Mouse (Mus musculus) urinary bladder, postnatal 14 days (tissue): ENCODE data around the gene Gabrb3.

ENCODE experiments used
- DNase-seq: peaks from one replicate; pipeline ENCODE4 v3.0.0; 2021; ENCODE audit warnings: low spot score

Gene Gabrb3

DNA sequence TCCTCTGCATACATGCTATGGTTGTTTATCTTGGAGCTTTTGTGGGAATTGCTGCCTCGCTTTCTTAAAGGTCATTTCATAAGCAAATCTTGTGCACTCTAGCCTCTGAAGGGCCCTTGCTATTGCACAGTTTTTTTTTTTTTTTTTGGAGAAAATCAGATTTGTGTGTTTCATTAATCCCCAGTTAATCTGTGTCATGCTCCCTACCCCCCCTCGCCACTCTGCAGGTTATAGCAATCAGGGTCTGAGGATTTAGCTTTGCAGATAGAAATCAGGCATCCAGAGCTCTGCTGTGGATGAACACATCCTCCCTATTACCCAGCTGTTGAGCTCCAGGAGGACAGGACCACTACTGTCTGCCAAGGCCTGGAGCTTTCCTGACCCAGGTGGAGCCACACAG, at the start of gene Gabrb3:
Gene Gabrb3 (plus strand): TSS at position 301 of the 400 bp plus-strand sequence.
- DNase-seq, result no peak

DNA sequence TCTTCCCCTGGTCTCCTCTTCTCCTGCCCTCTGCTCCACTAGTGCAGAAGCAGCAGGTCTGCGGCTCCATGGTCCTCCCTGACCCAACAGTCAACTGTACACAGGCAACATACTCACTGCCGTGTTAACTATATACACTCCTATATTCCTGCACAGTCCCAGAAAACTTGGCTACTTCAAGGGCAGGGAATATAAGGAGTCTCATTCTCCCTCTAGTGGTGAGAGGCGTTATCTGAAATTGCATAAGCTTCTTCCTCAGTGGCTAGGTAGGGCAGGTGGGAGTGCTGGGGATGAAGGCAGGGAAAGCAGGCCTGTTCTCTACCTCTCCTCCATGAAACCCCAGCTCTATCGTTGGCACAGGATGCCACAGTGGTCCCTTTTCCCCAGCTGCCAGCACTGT, 35.4 kb upstream of the Gabrb3 start:
- DNase-seq, result no peak

DNA sequence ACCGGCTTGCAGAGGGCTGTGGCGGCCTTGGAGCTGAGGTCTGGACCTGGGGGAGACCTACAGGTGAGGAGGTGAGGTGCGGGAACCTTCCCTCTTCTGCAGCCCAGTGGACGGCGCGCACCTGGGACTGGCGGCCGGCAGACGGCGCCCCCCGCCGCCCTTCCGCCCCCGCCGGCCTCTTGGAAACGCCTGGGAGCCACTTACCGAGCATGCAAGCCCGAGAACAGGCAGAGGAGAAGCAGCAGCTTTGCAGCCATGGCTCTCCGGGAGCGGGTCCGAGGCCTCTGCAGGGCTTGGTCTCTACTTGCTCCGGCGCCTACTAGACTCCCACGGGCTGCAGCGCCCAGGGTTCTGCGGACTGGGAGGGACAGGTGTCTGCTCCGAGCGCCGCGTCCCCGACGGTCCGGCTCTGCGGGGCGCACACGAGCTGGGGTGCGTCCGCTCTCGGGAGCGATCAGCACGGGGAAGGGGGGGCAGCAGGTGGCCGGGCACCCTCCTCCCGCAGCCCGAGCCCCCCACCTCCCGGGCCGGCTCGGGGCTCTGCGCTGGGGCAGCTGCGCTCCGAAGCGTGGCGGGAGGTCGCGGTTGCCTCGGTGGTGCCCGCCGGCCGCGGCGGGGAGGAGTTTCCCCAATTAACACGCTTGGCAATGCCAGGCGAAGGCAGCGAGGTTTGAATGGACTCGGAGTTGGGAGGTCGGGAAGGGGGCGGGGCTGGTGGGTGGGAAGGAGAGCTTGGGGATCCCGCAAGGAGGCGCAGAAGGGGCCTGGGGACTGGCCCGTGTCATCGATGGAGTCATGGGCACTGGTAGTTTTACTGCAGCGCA, 32.8 kb upstream of the Gabrb3 start, which contains the start of gene Gabrg3:
Gene Gabrg3 (minus strand): TSS at position 672 of the 824 bp plus-strand sequence.
- no peak for DNase-seq

DNA sequence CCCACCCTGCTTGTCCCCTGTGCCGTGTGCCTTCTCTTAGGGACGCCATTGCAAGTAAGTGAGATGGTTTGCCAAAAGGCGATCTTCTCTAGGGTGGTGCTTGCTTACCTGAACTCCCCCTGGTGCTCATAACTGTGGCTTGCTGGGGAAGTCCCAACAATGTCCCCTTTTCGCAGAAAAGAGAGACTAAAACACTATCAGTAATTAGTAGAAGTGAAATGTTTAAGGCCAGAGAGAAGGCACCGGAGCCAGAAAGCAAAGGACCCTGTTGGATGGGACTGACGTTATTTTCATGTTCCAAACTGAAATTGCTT, 32.2 kb upstream of the Gabrb3 start:
- DNase-seq, result no peak

DNA sequence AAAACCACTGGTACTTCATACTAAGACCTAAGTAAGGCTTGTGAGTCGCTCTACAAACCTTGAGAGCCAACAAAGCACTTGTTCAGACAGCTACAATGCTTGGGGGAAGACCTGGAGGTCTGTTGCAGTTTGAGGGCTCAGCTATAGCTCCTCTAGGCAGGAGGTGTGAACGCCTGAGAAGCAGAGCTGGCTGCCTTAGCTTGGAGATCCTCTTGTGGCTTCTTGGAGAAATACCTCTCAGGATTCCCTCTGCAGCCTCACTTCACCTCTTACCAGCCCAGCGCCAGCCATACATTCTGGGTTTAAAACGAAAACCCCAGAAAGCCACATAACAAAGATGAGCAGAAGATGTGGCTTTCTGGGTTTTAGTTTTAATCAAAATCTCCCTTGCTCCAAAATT, 29.4 kb upstream of the Gabrb3 start:
- DNase-seq, result no peak

DNA sequence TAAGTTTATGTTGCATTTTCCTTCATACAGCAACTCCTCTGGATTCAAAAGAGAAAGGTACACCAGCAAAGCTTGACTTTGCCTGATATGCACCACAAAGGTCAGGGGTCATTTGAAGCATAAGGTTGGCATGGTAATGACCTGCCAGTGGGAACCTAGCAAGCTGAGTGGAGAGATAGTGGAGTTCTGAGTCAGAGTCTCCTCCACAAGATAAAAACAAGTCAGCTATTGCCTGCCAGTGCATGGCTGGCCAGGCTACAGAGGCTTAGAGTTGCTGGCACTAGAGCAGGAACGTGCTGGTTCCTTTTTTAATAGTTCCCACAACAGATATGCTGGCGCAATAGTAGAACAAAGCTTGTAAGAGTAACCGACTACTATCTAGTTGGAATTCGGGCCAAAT, 25.9 kb upstream of the Gabrb3 start:
- DNase-seq, result no peak

DNA sequence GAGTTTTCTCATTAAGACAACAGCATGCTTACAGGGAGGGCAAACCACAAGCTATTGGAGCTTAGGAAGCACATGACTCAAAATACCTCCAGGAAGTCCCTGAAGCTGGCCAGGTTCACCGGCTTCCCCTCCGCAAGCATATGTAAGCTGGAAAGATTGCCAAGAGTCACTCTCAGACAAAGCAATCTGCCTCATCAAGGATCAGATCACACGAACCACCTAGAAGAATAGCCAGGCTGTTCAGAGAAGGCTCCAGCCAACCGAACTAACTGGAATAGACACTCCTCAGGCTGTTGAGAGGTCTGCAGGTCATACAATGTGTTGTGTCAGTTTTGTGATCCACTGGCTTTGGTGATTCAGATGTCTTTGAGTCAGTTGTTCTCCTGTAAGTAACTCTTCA, 8.3 kb upstream of the Gabrb3 start:
- no peak for DNase-seq

DNA sequence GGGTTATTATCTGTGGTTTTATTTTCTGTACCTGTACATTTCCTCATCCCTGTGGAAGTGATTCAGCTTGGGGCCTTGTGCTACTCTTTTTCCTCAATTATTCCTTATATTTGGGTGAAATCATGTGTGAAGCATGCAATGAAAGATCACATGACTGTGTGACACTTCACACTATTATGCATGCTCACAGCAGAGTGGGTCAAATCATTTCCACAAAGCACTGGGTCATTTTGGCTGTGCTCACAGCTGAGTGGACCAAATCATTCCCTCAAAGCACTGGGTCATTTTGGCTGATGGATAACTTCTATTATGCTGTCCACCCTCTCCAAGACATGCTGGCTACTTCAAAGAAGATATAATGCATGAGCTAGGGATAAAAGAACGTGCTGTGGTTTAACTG, 6.6 kb upstream of the Gabrb3 start:
- DNase-seq, result no peak

DNA sequence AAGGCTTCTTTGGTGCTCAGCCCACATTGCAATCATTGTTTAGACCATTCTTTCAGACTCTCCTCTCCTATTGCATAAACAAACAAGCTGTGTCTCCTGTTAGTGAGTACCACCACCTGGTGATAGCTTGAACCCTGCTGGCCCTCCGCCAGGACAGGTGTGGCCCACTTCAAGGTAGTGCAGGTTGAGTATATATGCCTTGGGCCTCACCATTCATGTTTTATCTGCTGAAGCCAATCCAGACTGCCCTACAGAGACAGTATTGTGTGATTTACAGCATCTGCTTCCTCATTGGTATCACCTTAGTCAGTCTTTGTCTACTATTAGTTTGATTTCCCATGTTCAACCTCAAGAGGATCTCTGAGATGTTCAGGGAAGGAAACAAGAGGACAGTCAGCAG, 1.6 kb downstream of the Gabrb3 start:
- no peak for DNase-seq

DNA sequence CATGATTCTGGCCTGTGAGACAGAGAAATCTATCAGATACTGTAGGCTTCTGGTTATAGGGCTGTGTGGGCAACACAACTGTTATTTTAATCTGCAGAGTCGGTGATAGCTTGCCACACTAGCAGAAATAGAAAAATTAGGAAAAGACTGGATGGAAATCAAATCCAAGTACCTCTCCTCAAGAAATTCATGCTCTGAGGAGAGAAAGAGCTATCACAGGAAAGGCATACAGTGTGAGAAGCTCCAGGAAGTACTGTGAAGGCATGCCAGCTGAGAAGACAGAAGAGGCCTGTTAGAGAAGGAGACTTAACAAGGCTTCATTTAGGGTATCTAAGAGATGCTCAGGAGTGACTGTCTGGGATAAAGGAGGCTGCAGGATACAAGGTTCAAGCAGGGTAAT, 3.2 kb downstream of the Gabrb3 start:
- DNase-seq, result no peak

DNA sequence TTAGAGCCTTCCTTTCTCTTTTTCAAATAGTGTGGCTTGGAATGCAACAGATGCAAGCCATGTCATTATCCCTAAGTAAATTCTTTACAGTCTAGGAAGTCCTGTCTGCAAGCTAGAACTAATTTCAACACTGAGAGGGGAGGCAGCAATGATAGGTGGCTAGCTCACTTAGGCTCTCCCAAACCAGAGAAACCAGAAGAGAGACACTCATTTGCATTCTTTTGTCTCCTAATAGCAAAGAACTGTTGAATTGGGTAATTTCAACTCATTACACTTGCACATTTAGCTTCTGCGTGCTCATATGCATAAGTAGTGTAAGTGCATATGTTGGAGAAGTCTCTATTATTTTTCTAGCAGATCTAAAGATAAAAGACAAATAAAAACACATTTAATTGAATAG, 28.7 kb downstream of the Gabrb3 start:
- DNase-seq, result no peak

DNA sequence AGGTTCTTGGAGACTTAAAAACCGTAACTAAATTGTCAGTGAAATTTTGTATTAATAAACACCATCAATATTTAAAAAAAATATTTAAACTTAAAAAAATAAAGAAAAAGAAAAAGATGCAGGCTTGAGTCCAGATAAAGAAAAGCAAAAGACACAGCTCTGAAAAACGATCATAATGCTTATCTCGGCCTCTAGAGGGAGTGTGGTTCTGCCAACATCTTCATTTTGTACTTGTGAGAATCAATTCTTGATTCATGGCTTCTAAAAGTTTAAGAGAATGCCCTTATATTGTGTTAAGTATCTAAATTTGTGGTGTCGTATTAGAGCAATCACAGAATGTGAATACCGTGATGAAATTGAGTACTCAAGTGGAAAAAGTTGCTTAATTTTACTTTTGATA, 40.9 kb downstream of the Gabrb3 start:
- no peak for DNase-seq

DNA sequence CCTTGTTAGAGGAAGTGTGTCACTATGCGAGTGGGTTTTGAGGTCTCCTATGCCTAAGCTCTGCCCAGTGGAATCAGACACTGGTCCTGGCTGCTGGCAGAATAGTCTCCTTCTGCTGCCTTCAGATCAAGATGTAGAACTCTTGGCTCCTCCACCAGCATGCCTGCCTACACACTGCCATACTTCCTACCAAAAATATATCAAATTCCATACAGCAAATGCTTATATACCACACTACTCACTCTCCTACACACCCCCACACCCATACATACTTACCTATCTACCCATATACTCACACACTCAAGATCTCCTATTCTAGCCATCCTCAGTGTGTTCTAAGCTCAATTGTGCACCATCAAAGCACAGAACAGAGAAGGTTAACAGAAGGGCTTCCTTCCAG, 51.8 kb downstream of the Gabrb3 start:
- no peak for DNase-seq

DNA sequence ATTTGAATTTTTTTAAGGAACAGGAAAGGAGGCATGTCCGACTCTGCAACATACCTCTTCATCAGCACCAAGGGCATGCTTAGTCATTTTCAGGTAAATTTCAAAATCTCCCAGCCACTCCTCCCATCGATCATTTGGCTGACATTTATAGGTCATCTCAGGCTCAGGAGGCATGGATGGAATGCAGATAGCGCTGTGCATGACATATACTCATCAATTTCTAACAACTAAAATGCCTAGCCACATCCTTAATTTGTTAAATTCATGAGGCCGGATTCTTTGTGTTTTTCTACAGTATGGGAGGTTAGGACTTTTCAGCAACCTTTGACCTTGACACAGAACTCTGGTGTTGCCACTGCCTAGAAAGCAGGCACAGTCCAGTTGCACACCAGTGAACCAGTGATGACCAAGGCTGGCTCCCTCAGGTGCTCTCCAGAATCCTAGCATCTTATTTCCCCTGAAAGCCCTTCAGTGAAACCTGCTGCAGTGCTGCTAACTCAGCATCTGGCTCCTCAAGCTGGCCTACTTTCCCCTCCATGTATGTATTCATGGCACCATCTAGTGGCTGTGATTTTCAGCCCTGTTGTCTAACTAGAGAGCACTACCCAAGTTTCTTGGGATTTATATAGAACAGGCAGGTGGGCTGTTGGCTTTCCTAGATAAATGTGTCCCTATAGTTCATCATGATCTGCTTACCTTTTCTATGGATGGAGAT, 54.5 kb downstream of the Gabrb3 start:
- DNase-seq, result peak; percentile 50

DNA sequence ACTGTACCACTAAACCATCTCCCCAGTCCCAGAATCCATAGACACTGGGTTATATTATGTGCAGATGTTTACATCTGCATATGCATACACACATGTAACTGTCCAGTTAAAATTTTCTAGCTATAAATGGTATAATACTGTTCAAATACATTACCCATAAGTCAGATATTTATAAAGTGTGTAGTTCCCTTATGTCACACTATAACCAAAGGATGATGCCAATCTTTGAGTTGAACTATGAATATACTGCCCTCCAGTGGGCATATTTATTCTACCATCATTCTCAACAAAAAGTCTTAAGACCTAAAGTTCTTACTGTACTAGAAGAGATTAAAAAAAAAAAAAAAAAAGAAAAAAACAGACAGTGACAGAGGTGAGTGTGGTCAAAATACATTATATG, 63.4 kb downstream of the Gabrb3 start:
- DNase-seq, result no peak

DNA sequence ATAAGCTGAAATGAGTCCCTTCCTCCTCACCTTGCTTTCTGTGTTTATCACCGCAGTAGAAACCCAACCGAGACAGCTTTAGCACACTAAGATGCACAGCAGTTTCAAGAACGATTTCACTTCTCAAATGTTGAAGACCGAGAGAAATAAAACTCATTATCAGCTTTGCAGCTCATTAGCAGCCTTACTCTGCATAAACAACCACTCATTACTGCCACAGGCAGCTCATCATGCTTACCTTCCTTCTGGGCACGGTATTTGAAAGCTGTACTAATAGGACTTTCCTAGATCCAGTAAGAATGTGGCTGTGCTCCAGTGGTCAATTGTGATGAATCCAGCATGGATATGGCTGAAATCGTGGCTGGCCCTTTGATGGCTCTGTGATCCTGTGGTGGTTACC, 67.4 kb downstream of the Gabrb3 start:
- DNase-seq, result no peak

DNA sequence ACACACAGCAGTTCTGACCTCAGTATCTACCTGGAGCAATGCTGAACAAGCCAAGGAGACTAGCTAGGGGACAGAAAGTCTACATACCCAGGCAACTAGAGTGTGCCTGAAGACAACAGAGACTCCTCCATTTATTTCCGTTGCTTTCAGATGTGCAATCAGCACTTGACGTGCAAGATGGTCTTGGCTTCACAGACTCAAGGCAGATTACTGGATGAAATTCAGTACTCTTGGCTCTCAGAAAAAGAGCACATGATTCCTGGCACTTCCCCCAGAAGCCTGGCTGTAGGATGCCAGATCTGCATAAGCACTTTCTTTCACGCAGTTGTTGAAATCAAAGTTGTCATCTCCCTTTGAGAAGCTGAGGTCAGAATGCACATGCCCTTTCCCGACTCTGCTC, 72.3 kb downstream of the Gabrb3 start:
- no peak for DNase-seq

DNA sequence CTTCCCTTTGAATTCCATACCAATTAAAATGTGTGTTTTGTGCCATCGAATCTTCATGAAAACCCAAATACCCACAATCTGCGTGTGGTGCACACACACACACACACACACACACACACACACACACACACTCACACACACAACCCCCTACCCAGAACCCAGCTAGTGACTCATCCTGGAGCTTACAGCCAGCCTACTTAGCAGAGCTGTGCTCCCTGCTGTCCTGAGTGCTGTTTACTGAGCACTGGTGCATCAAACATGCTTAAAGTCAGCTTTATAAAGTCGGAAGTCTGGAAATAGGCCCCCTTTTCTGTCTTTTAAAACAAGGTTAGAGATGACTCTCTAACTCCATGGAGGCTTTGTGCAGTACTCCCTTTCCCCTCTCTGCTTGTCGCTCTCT, 83.3 kb downstream of the Gabrb3 start:
- no peak for DNase-seq

DNA sequence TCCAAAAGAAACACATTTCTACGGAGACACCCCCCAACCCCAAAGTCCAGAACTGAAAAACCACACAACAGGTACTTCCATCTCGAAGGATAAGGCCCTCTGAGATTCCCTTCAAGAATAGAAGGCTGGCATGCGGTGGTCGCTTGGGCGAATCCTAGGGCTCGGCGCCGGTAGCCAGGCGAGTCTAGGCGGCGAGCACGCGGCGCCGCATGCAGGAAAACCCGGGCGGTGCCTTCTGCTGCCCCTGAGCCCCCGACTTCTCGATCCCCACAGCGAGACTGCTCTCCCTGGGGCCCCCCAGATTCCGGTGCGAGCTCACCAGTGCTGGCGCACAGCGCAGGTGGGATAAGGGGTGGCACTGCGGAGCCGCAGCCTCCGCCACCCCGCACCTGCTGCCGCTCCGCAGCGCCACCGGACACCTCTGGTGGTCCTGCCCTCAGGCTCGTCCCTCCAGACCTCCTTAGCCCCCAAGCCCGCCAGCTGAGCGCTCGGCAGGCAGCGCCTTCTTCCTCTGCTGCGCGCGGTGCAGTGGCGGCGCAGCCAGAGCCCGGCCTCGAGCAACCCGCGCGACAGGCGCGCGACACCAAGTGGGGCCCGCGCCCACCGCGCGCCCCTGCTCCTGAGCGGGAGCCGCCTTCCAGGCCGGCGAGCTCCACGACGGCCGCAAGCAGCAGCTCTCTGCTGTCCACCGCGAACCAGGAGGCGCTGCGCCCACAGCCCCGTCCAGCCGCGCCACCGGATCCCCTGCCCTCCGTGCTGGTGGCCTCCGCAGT, 89.6 kb downstream of the Gabrb3 start:
- no peak for DNase-seq

DNA sequence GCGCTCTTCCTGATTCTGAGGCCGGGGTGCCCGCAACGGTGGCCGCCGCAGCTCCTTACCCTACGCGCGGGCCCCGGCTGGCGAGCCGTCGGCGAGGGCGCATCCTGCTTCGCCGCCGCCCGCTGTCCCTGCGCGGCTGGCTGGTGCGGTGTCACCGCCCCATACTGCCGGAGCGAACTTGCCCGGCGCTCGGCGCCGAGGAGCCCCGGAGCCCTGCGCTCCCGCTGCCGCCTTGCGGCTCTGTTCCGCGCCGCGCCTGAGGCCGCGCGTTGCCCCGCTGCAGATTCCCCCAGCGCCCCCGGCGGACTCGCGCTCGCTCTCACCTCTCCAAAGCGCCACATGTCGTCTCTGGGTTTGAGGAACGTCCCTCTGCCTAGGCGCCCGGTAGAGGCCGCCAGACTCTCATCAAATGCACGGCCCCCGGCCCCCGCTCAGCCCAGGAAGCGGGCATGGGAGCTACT, 90.2 kb downstream of the Gabrb3 start, which contains the start of gene Gabra5:
Gene Gabra5 (minus strand): TSS at position 379 of the 461 bp plus-strand sequence.
- DNase-seq, result no peak

DNA sequence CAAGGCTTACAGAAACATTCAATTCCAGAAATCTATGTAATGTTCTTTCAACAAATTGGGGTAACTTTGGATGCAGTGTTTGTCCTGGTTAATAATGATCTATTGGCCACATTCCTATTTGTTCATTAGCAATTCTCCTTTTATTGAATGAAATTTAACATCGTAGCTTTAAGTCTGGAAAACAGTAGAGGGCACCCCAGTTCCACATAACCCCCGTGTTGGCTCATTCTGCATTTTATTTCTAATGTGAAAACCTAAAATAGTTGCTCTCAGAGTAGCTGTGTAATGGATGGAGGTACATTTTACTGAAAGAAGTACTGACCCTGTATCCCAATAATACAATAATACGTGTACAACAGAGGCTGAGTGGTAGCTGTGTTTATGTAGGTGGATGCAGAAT, 93.5 kb downstream of the Gabrb3 start:
- no peak for DNase-seq

DNA sequence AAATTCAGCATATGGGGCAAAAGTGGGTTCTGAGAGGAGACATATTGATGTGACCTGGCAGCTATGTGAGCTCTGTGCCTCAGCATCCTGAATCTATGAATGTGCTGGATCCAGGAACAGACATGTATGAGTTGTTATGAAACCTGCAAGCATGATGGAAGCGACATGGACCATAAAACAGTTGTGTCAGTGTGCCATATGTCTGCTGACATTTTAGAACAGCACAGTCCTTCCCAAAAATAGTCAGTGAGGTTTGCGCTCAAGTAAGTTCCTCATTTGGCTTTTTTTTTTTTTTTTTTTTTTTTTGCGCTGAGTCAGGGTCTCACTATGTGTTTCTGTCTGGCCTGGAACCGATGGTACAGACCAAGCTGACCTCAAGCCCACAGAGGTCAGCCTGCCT, 110.0 kb downstream of the Gabrb3 start:
- no peak for DNase-seq

DNA sequence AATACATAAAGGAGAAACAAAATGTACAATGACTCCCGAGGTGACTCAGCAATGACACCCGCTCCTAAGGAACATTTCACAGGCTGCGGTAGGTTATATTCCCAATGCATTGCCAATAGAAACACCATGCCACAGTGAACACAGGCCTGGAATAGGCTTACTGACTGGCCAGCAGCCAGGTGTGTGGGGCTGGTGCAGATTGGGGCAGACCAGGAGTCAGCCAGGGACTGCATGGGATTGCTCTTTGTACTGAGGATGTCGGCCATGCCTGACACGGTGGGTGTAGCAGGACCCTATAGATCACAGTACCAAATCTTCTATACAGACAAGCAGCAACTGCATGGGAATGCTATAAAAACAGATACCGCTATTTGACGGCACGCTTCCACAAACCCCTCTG, 110.5 kb downstream of the Gabrb3 start:
- DNase-seq, result no peak
